Mouse (Mus musculus): Measurements from ENCODE around the gene Atxn2l.
A peak's percentile ranks its signal among the peaks of the same experiment; 100 is the strongest.

Atxn2l gene

DNA sequence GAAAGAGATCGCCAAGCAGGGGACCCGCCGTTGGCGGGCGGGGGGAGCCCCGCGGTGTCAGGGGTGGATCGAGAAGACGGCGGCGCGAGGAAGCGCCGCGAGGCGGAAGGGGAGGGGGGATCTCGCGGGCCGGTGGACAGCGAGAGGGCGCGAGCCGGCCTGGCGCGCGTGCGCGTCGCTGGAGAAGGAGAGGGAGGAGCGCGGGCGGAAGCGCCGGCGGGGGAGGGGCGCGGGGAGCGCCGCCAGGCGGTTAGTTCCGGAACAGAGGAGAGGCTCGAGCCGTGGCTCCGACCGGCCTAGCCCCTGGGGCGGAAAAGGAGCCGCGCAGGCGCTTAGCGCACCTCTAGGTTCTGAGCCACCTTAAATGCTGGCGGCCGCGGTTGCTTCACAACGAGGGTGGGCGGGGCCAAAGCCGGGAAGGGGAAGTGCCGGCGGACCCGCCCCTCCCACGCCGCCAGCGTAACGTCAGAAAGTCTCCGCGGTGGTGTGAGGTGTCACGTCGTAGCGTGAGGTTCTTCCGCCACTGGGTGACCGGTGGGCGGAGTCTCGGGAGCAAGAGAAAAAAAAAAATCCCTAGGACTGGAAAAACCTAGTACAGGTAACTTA is at the start of gene Atxn2l:
TSS of gene Atxn2l (minus strand) at position 165 of the 606 bp plus-strand sequence.
- peak; percentile 99 for DNase-seq (ENCODE audit: low read depth, low spot score)

DNA sequence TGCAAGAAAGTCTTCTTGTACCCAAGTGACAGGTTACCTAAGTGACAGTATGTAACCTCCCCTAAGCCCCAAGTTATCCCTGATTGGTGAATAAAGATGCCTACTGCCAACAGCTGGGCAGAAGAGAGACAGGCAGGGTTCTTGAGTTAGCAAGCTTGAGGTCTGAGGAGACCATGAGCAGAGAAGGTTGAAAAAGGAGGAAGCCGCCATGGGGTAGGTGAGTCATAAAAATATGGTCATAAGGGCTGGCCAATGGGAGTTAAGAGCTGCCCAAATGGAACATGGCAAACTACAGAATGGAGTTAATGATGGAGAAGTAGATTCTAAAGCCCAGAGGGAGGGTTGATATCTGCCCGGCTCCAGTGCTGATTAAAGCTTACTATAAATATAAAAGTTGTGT is 42.4 kb upstream of the Atxn2l start:
- no peak for DNase-seq (ENCODE audit: low read depth, low spot score)

DNA sequence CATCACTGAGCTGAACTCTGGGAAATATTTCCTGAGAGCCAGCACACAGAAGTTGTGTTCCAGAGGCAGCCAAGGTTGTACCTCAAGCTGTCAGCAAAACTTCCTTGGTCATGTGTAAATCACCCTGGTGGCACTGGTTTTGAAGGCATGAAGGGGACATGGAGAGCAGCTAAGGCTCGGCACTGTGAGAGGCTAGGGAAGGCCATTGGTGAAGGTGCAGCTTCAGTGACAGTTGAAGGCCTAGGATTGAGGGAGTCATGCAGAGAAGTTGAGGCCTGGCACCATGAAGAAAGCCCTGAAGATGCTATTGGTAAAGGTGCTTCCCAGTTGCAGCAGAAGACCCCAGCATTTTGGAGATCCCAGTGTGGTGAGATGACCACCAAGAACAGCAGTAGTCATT is 38.4 kb upstream of the Atxn2l start:
- no peak for DNase-seq (ENCODE audit: low read depth, low spot score)

DNA sequence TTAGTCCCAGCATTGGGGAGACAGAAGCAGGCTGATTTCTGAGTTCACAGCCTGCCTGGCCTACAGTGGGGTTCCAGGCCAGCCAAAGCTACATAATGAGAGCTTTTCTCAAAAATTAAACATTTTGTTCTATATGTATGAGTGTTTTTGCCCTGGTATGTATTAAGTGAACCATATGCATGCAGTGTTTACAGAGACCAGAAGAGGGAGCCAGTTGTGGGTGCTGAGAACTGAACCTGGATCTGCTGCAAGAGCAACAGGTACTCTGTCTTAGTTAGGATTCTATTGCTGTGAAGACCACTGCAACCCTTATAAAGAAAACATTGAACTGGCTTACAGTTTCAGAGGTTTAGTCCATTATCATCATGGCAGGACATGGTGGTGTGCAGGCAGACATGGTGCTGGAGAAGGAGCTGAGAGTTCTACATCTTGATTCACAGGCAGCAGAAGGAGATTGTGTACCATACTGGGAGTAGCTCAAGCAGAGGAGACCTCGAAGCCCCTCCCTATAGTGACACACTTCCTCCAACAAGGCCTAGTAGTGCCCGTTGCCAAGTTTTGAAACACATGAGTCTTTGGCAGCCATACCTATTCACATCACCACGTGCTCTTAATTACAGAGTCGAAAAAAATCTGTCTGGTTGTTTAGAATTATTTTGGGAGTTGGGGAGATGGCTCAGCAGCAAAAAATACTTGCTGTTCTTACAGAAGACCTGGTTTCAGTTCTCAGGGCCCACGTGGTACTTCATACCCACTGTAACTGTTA is 34.8 kb upstream of the Atxn2l start:
- peak; percentile 52 for DNase-seq (ENCODE audit: low read depth, low spot score)

DNA sequence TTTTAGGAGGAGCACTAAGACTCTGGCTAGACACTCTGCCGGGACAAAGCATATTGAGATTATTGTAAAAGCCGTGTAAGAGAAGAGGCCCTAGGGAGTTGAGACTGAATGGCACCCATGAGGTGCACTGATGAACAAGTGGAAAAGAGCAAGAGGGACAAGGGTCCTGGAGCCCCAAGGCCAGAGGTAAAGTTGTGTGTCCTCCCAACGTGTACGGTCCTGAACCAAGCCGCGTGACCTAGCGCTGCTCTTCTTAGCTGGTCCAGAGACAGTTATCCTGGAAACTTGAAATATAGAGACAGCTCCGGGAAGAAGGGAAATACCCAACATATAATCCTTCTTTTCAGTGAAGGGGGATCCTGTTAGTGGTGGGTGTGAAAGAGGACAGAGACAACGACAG is 33.2 kb upstream of the Atxn2l start:
- no peak for DNase-seq (ENCODE audit: low read depth, low spot score)

DNA sequence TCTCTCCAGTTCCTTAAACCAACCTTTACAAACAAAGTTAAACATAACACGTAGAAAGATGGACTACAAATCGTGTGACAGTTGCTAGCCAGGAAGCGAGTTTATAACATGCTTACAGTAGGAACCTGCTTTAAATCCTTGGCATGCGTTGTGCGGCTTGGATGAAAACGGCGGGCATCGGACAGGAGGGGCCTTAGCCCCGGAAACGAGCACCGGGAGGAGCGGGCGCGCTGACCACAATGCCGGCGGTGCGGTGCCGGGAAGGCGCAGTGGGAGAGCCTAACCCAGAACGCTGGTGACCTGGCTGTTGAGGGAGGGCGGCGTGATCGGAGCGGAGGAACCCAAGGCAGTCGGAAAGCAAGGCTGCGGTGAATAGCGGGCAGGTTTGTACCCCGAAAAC is 32.5 kb upstream of the Atxn2l start:
- peak; percentile 16 for DNase-seq (ENCODE audit: low read depth, low spot score)

DNA sequence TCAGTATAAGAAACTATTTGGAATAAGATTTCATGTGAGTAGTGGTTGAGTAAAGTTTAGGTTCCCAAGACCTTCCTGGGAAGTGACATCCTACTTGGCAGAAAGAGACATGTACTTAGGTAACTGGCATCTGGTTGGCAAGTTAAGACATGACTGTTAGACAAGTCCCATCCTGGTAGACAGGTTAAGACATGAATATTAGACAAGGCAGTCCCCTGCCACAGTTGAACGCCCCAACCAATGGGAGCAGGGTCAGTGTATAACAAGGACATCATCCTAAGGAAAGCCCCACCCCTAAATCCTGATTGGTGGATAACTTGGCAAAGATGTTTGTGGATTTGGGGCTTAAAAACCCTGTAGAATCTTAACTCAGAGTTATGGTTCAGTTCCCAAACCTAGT is 30.2 kb upstream of the Atxn2l start:
- DNase-seq (ENCODE audit: low read depth, low spot score): no peak

DNA sequence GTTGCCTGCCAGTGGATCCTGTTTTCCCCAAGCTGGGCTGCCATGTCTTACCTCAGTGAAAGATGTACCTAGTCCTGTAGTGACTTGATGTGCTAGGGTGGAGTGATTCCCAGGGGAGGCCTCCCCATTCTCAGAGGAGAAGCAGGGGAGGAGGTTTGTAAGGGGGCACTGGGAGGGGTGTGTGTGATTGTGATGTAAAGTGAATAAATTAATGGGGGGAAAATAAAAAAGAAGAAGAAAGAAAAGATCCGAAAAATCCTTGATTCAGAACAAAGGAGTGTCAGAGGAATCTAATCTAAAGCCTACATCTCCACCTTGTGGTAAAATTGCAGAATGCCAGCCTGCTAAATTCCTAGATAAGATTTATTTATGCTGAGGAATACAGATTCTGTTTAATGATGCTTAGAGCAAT is 24.9 kb upstream of the Atxn2l start:
- peak; percentile 63 for DNase-seq (ENCODE audit: low read depth, low spot score)

DNA sequence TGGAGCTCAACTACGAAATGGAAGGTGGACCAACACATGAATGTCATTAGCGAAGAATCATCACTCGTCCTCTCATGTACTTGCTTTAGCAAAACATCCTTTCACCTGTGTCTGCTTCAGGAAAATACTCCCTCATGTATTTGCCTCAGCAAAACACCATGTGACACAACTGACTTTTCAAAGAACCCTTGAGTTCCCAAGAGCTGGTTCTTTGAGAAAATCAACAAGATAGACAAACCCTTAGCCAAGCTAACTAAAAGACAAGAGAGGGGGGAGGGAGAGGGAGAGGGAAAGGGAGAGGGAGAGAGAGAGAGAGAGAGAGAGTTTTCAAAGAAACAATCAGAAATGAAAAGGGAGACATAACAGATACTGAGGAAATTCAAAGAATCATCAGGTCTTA is 20.1 kb upstream of the Atxn2l start:
- DNase-seq (ENCODE audit: low read depth, low spot score): no peak

DNA sequence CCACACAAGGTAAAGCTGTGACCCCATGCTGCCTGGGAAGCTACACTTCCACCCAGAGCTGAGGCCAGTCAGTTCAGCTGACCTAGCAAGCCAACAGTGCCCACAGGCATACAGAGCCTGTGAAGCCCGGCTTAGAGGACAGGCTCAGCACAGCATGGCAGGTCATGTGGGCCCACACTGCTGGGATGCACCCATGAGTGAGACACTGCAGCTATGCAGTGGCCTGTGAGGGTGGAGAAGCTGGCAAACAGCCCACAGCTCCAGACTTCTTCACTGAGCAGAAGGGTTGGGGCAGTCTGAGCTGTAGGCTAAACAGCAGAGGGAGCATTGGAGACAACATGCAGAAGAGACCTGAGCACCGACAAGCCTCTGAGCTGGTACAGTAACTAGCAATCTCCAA is 16.3 kb upstream of the Atxn2l start:
- no peak for DNase-seq (ENCODE audit: low read depth, low spot score)

GRCm38 (mm10) chr7:126518261-126518941 is 15.2 kb upstream of the Atxn2l start:
- no peak for DNase-seq (ENCODE audit: low read depth, low spot score)

DNA sequence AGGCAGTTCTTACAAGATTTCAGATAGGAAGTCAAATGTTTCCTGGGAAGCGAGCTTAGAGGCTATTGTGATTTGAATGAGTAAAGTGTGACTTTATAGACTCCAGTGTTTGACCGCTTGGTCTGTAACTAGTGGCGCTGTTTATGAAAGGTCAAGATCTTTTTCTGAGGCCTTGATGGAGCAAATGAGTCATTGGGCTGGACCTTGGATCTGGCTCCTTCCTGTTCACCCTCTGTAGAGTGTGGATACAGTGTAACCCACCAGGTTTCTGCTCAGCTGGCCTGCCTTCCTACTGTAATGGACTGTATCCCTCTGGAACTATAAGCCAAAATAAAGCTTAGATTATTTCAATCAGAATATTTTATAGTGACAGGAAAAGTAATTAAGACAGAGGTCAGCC is 8.1 kb upstream of the Atxn2l start:
- no peak for DNase-seq (ENCODE audit: low read depth, low spot score)

GRCm38 (mm10) chr7:126507126-126507778 is 4.0 kb upstream of the Atxn2l start:
- DNase-seq (ENCODE audit: low read depth, low spot score): no peak

DNA sequence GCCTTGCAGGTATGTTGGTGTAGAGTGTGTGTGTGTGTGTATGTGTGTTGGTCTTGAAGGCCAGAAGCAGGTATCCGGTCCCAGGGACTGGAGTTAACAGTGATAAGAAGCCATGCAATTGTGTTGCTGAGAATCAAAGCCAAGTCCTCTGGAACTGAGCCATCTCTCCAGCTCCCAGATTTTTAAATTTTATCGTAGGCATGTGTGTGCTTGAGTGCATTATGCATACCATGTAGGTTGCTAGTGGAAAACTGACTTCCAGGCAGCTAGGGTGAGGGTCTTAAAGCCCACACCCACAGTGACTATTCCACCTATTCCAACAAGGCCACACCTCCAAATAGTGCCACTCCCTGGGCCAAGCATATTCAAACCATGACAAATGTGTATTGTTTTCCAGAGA is 1.7 kb upstream of the Atxn2l start:
- DNase-seq (ENCODE audit: low read depth, low spot score): no peak

DNA sequence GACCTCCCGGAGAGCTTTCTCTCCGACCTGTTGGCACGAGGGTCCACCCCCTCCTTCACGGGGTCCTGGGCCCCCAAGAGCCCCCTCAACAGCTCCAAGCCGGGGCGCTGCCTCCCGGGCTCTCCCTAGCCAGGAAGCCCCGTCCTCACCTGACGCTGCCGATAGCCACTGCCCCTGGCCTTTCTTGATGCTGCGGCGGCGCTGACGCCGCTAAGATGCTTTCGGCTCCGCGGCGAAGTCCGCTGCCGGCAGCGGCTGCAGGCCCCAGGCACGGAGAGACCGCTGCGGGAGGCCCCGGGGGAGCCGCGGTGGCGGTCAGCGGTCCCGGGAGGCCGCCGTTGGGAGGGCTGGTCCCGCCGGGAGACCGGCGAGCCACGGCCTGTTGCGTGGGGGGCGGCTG is 486 bp downstream of the Atxn2l start:
- DNase-seq (ENCODE audit: low read depth, low spot score): no peak

GRCm38 (mm10) chr7:126502023-126502741 is 1.1 kb downstream of the Atxn2l start:
- DNase-seq (ENCODE audit: low read depth, low spot score): peak; percentile 98

DNA sequence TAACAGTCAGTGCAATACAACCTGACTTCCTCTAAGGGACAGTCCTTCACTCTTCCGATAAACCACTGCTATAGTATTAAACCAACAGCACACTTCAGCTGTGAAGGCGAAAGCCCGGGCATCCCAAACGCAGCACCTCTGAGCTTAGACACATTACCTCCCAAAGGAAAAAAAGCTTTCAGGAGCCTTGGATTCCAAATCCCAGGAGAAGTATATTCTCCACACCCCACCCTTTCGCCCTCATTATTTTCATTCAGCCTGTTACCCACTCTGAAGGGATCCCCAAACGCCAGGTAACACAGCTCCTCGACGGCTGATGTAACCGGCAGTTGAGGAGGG is 1.6 kb downstream of the Atxn2l start:
- no peak for DNase-seq (ENCODE audit: low read depth, low spot score)

GRCm38 (mm10) chr7:126499416-126499815 is 3.8 kb downstream of the Atxn2l start:
- DNase-seq (ENCODE audit: low read depth, low spot score): no peak

DNA sequence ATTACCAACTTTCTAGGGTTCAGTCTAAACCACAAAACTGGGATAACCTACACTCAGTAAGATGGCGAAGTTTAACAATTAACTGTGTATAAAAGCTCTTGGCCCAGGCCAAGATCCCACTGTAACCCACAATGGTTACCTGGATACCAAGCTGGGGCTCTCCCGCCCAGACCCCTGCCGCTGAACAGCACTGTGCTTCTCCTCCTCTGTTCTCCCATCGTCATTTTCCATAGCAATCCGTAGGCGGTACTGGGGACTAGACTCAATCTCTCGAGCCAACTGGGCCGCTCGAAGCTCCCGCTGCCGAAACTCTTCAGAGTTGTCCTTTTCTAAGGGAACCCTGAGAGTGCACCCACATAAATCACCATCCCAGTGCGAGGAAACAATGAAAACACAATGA is 5.3 kb downstream of the Atxn2l start:
- DNase-seq (ENCODE audit: low read depth, low spot score): no peak

GRCm38 (mm10) chr7:126496475-126496874 is 6.8 kb downstream of the Atxn2l start:
- no peak for DNase-seq (ENCODE audit: low read depth, low spot score)

DNA sequence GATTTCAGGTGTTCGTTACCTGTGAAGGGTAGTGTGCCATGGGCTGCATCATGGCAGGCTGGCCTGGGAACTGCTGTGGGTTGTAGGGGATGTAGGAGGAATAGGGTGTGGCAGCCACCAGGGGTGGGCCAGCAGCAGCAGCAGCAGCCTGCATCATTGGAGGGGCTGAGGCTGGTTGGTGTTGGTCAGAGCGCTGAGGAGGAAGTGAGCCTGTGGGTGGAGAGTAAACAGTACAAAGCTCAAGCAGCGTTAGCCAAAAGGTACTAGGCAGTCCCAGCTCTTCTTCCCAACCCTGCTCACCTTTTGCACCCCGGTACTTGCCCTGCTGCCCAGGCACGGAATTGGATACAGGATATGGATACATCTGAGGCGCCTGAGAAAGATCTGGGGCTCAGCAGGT is 9.1 kb downstream of the Atxn2l start:
- no peak for DNase-seq (ENCODE audit: low read depth, low spot score)

DNA sequence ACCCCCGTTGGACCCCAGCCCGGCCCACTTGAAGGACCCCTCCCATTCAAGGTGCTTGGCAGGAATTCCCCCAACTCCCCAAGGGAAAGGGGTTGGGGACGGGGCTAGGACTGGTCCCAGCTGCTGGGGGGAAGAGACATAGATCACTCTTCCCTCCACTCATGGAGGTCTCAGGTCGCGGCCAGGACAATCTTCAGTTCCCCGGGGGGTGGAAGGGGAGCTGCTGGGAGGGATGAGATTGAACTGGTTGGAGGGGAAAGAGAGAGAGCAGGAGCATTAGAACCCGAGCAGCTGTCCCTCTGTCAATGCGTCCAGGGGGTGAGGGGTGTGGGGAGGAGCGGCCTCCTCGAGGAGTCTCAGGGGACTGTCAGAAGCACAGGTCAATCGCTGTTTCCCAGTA is 11.3 kb downstream of the Atxn2l start:
- DNase-seq (ENCODE audit: low read depth, low spot score): peak; percentile 23
